ENCODE assay signal across 16 mouse cellular contexts in genomic region chr10:72593049-72593448, GRCm38 (mm10).
"Had no signal": no experiment of that assay in that cellular context is flagged by ENCODE, and none has a peak within 500 bp of the region (broad histone marks: within the 10 kb centered on the region; RNA-seq: fewer than 3 reads in every experiment).

No protein-coding gene starts in this region.

- H3K4me1 ChIP-seq: midbrain, embryonic 10.5 days; midbrain, embryonic 13.5 days; midbrain, embryonic 15.5 days; neural tube, embryonic 12.5 days had no signal

- H3K36me3 ChIP-seq: midbrain, embryonic 10.5 days; midbrain, embryonic 13.5 days; midbrain, embryonic 15.5 days; neural tube, embryonic 12.5 days had no signal

- H3K27ac ChIP-seq: midbrain, embryonic 10.5 days; midbrain, embryonic 13.5 days; midbrain, embryonic 15.5 days; neural tube, embryonic 12.5 days had no signal

- DNase-seq: lung, adult 18-20 months; lung, embryonic 14.5 days; lung, postnatal 10 days; lung, postnatal 4 days; retina, postnatal 1 day; right cerebral cortex, adult 18-20 months; right cerebral cortex, postnatal 25 days; right cerebral cortex, postnatal 4 days; spleen, adult 18-20 months; thymus, adult 18-20 months; thymus, postnatal 14 days; thymus, postnatal 36 days had no signal

- H3K9ac ChIP-seq: lung, embryonic 14.5 days; midbrain, embryonic 13.5 days; midbrain, embryonic 15.5 days; neural tube, embryonic 12.5 days had no signal

- ATAC-seq: midbrain, embryonic 13.5 days; midbrain, embryonic 15.5 days had no signal

- H3K27me3 ChIP-seq: midbrain, embryonic 13.5 days; midbrain, embryonic 15.5 days; neural tube, embryonic 12.5 days had no signal

- H3K4me3 ChIP-seq: midbrain, embryonic 10.5 days; midbrain, embryonic 13.5 days; midbrain, embryonic 15.5 days; neural tube, embryonic 12.5 days had no signal

- H3K9me3 ChIP-seq: midbrain, embryonic 10.5 days; midbrain, embryonic 13.5 days; midbrain, embryonic 15.5 days; neural tube, embryonic 12.5 days had no signal

- H3K4me2 ChIP-seq: lung, embryonic 14.5 days; midbrain, embryonic 13.5 days; midbrain, embryonic 15.5 days; neural tube, embryonic 12.5 days had no signal
